Mouse (Mus musculus) kidney, adult 2 months (tissue): Measurements from ENCODE around the gene 1810010H24Rik. TPM values are rescaled to one million over a fixed set of nuclear protein-coding genes. Genes with fewer than 3 reads are reported as not detected.
A peak's percentile ranks its signal among the peaks of the same experiment; 100 is the strongest.

ENCODE experiments used
- DNase-seq: peaks from one replicate; pipeline ENCODE4 v3.0.0; 2021
- H3K27ac ChIP-seq: fragments of 200-500 bp; 2 replicates; pipeline ENCODE4 v1.5.1; 2012; ENCODE audit warnings: low read depth, low read length, control low read depth, inconsistent platforms; ENCODE audit not compliant: insufficient read depth
- H3K27me3 ChIP-seq: fragments of 200-500 bp; replicated peaks from 2 replicates; pipeline ENCODE4 v1.6.1; 2012; ENCODE audit warnings: mild to moderate bottlenecking, moderate library complexity, low read length, inconsistent platforms; ENCODE audit not compliant: control insufficient read depth, insufficient read depth
- H3K36me3 ChIP-seq: fragments of 200-500 bp; 2 replicates; pipeline ENCODE4 v1.6.1; 2012; ENCODE audit warnings: mild to moderate bottlenecking, moderate library complexity, low read length, inconsistent platforms; ENCODE audit not compliant: control insufficient read depth, insufficient read depth
- H3K4me1 ChIP-seq: fragments of 200-500 bp; 2 replicates; pipeline ENCODE4 v1.6.1; 2011; ENCODE audit warnings: low read length; ENCODE audit not compliant: control insufficient read depth, insufficient read depth
- H3K4me3 ChIP-seq: fragments of 200-500 bp; 2 replicates; pipeline ENCODE4 v1.5.1; 2011; ENCODE audit warnings: mild to moderate bottlenecking, low read depth, low read length, control low read depth; ENCODE audit not compliant: insufficient read depth
- CTCF ChIP-seq: fragments of 200-500 bp; conservative IDR thresholded peaks from 2 replicates; pipeline ENCODE4 v1.5.1; 2011; ENCODE audit warnings: low read depth, mild to moderate bottlenecking, control low read depth, low read length, moderate library complexity, mixed read lengths; ENCODE audit not compliant: insufficient read depth, insufficient read length
- POLR2A ChIP-seq: fragments of 200-500 bp; IDR thresholded peaks from one replicate; pipeline ENCODE4 v1.6.1; 2011; ENCODE audit warnings: low read depth, low read length, control low read depth
- WGBS: fragments of 180-500 bp; shearing (Covaris S2); methylation state at CpG from one replicate; pipeline ENCODE4 v1.1.7; 2018; 5-methylcytosine and 5-hydroxymethylcytosine counted together
- polyA plus RNA-seq: library from polyadenylated mRNA; depleted of rRNA; stranded (reverse); fragments of >200 nt; gene quantifications from 2 replicates; pipeline ENCODE4 v1.2.3, GENCODE M21; 2012

Gene 1810010H24Rik
- polyA plus RNA-seq, 1 experiment: 1.8 TPM

GRCm38 (mm10) chr11:107031635-107032034, 6.2 kb downstream of the 1810010H24Rik start:
- H3K4me1 ChIP-seq: peaks cover 1% of the 10 kb centered on the region; the same call in 1 of the 2 replicates
- H3K27ac ChIP-seq: no peak overlapping the region
- H3K4me3 ChIP-seq: no peak overlapping the region
- DNase-seq: no peak
- no peaks in the 10 kb centered on the region for H3K36me3 ChIP-seq
- TF ChIP-seq POLR2A (no peak), CTCF (no peak)
- no peaks in the 10 kb centered on the region for H3K27me3 ChIP-seq
- 27% methylated on average over 7 of the region's 7 CpGs for WGBS

- no peak for DNase-seq
- no peaks in the 10 kb centered on the region for H3K27me3 ChIP-seq
- 83% methylated on average over 10 of the region's 10 CpGs for WGBS
These were observed 8.8 kb downstream of the 1810010H24Rik start for GRCm38 (mm10) chr11:107034085-107034810.

GRCm38 (mm10) chr11:107039417-107039816, 13.9 kb downstream of the 1810010H24Rik start:
- Histone ChIP-seq H3K27ac (no peak overlapping the region), H3K36me3 (no peaks in the 10 kb centered on the region; the same call in 1 of the 2 replicates), H3K27me3 (no peaks in the 10 kb centered on the region), H3K4me3 (no peak overlapping the region), H3K4me1 (no peaks in the 10 kb centered on the region)
- TF ChIP-seq POLR2A: no peak
- TF ChIP-seq CTCF: no peak
- no peak for DNase-seq
- 89% methylated on average over 5 of the region's 5 CpGs for WGBS

More at GRCm38 (mm10) chr11:107034085-107034810, 8.8 kb downstream of the 1810010H24Rik start:
- Histone ChIP-seq H3K36me3 (no peaks in the 10 kb centered on the region), H3K27ac (no peak overlapping the region), H3K4me1 (no peaks in the 10 kb centered on the region), H3K4me3 (no peak overlapping the region)
- TF ChIP-seq POLR2A (no peak), CTCF (no peak)

- Histone ChIP-seq H3K4me1 (no peaks in the 10 kb centered on the region), H3K36me3 (peaks cover 2% of the 10 kb centered on the region; the same call in 1 of the 2 replicates), H3K4me3 (no peak overlapping the region), H3K27ac (no peak overlapping the region), H3K27me3 (no peaks in the 10 kb centered on the region)
- WGBS: 72% methylated on average over 3 of the region's 3 CpGs
- DNase-seq: no peak
- no peak for TF ChIP-seq POLR2A
- no peak for TF ChIP-seq CTCF
These were observed 15.9 kb downstream of the 1810010H24Rik start for GRCm38 (mm10) chr11:107041396-107041795.

- Histone ChIP-seq H3K4me3 (no peak overlapping the region), H3K27me3 (no peaks in the 10 kb centered on the region), H3K4me1 (no peaks in the 10 kb centered on the region), H3K36me3 (peaks cover 3% of the 10 kb centered on the region; the same call in 1 of the 2 replicates), H3K27ac (no peak overlapping the region)
- TF ChIP-seq POLR2A (no peak), CTCF (no peak)
- WGBS: 59% methylated on average over 11 of the region's 11 CpGs
- peak; percentile 76 for DNase-seq
These were observed 17.9 kb downstream of the 1810010H24Rik start for GRCm38 (mm10) chr11:107043361-107043760.

- Histone ChIP-seq H3K4me1 (no peaks in the 10 kb centered on the region), H3K36me3 (peaks cover 3% of the 10 kb centered on the region; the same call in 1 of the 2 replicates), H3K27me3 (no peaks in the 10 kb centered on the region), H3K27ac (no peak overlapping the region), H3K4me3 (no peak overlapping the region)
- peak; percentile 45 for TF ChIP-seq CTCF
- TF ChIP-seq POLR2A: no peak
- peak; percentile 68 for DNase-seq
- 37% methylated on average over 5 of the region's 5 CpGs for WGBS
These were observed 18.8 kb downstream of the 1810010H24Rik start for GRCm38 (mm10) chr11:107044321-107044720.

- 89% methylated on average over 4 of the region's 4 CpGs for WGBS
- Histone ChIP-seq H3K27me3 (no peaks in the 10 kb centered on the region), H3K36me3 (peaks cover 3% of the 10 kb centered on the region; the same call in 1 of the 2 replicates), H3K4me3 (no peak overlapping the region), H3K27ac (no peak overlapping the region), H3K4me1 (no peaks in the 10 kb centered on the region)
- no peak for TF ChIP-seq CTCF
- TF ChIP-seq POLR2A: no peak
- DNase-seq: no peak
These were observed 20.1 kb downstream of the 1810010H24Rik start for GRCm38 (mm10) chr11:107045546-107045945.
